Mouse (Mus musculus) layer of hippocampus, postnatal 36 days (tissue): ENCODE measurements around the gene Zfp654. TPM values are rescaled to one million over a fixed set of nuclear protein-coding genes. Genes with fewer than 3 reads are reported as not detected.
"Not testable (repeated sequence)": the region's sequence is repeated elsewhere in the genome, so short reads cannot be mapped to it uniquely, and the experiment has no call there.

Experiments
- DNase-seq, 2 experiments: peaks; one replicate each; pipeline ENCODE4 v3.0.0; 2022
- total RNA-seq, 2 experiments: library from RNA; stranded (reverse); gene quantifications; 2 replicates each; pipeline ENCODE4 v1.2.3; 2021

The Zfp654 gene
- total RNA-seq: 10 to 100 TPM; 17.1 to 17.6 TPM

- peak; percentile 100 for DNase-seq
Observed at GRCm38 (mm10) chr16:64851563-64852362, at the start of gene Zfp654, which contains the start of gene Cggbp1. Gene Zfp654, minus strand, starts transcription at chr16:64851652. Gene Cggbp1, plus strand, starts transcription at chr16:64851996.

DNA sequence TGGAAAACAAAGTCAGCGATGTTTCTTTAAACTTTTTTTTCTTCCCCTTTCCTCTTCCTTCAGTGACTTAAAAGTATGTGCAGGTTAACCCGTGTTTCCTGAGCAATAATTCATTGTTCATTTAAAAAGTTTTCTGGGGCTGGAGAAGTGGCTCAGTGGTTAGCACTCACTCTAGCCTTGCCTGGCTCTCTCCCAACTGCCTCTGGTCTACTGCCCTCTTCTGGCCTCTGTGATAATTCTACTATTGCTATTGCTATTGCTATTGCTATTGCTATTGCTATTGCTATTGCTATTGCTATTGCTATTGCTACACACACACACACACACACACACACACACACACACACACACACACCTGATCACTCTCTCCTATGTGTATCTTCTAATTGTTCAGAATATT, 47.6 kb upstream of the Zfp654 start:
- DNase-seq: no peak

- no peak for DNase-seq
Observed at GRCm38 (mm10) chr16:64889496-64889895, 38.0 kb upstream of the Zfp654 start.

GRCm38 (mm10) chr16:64885547-64885946, 34.1 kb upstream of the Zfp654 start:
- DNase-seq: no peak

- DNase-seq: no peak
Observed at GRCm38 (mm10) chr16:64885142-64885541, 33.7 kb upstream of the Zfp654 start.

DNA sequence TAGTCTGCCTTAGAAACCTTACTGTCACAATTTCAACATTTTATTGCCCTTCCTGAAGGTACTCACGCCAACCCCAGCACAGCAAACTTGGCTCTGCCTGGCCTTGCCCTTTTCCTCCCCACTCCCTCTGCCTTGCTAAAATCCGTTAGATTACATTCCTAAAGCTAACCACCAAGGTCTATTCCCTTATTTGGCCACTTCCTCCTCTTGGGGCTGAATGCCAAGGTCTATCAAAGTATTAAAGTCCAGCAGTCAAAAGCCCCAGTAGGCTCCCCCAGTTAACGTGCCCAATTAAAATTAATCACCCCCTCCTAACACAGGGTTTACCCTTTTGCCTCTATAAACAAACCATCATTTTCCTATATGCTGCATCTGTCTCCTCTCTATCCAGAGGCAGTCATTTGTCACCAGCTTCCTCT, 33.0 kb upstream of the Zfp654 start:
- no peak for DNase-seq

GRCm38 (mm10) chr16:64883896-64884295, 32.4 kb upstream of the Zfp654 start:
- no peak for DNase-seq

DNA sequence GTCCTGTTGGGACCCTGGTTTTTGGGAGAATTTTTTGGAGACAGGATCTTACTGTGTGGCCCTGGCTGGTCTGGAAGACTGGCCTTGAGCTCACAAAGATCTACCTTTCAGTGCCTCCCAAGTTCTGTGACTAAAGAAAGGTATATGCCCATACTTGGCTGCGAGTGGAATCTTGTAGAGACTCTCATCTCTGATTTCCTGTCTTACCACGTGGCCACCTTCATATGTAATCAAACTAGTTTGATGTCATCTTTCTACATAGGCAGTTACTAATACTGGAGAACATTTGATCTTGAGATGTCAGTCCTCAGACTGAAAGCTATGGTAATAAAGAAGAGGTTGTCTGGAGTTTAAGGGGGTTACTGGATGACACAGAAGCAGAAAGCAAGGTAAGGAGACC, 30.0 kb upstream of the Zfp654 start:
- no peak for DNase-seq

DNA sequence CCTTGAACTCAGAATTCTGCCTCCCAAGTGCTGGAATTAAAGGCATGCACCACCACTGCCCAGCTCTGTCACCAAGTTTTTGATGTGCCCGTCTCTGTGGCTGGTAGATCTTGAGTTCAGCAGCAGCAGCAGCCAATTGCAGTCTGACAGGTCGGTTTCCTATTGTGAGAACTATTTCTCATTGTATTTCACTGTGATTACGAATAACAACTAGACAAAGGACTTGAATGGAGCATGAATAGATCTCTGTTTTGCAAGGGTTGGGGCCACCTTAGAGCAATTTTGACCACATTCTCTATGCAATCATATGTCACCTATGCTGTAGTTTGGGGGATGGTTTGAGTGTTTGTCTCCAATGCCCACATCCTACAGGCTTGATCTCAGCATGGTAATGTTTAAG, 29.5 kb upstream of the Zfp654 start:
- no peak for DNase-seq

DNA sequence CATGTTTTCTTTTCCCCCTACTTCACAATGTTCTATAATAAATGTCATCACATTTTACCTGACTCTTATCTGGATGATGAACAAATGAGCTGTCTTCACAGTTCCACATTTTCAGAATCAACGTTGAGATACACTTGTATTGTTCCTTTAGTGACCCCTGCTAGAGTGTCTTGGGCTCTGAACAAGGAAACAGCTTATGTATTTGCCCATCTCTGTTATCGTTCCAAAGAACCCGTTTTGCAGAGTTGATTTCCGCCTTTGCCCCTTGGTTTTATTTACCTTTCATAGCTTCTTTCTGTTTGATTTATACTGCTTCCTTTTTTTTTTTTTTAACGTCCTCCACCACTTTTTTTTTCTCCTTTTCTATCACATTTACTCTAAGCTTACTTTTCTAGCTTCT, 28.3 kb upstream of the Zfp654 start:
- no peak for DNase-seq

GRCm38 (mm10) chr16:64878611-64879132, 27.2 kb upstream of the Zfp654 start:
- no peak for DNase-seq

GRCm38 (mm10) chr16:64877314-64877713, 25.9 kb upstream of the Zfp654 start:
- no peak for DNase-seq

GRCm38 (mm10) chr16:64876631-64877265, 25.3 kb upstream of the Zfp654 start:
- DNase-seq: no peak

GRCm38 (mm10) chr16:64875822-64876221, 24.4 kb upstream of the Zfp654 start:
- DNase-seq: no peak

GRCm38 (mm10) chr16:64875384-64875783, 23.9 kb upstream of the Zfp654 start:
- no peak for DNase-seq

- peak; percentile 37 to 55 for DNase-seq
Observed at GRCm38 (mm10) chr16:64873416-64874305, 22.2 kb upstream of the Zfp654 start.

DNA sequence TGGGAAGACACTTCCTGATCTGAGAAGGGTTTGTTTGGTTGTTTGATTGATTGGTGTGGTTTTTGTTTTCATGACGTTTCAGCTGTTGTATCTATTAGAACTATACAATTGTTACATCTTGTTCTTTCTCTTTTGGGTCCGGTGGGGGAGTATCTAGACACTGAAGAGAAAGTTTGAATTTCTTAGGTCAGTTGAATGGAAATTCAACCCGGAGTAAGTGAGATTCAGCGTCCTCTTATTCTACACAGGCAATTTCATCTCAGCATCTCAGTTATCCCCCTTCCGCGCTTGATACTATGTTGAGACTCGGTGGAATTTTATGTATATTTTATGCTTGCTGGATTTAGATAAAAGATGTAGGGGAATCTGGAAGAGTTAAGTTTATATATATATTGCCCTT, 21.4 kb upstream of the Zfp654 start:
- DNase-seq: no peak

- DNase-seq: no peak
Observed at GRCm38 (mm10) chr16:64872296-64872695, 20.8 kb upstream of the Zfp654 start.

DNA sequence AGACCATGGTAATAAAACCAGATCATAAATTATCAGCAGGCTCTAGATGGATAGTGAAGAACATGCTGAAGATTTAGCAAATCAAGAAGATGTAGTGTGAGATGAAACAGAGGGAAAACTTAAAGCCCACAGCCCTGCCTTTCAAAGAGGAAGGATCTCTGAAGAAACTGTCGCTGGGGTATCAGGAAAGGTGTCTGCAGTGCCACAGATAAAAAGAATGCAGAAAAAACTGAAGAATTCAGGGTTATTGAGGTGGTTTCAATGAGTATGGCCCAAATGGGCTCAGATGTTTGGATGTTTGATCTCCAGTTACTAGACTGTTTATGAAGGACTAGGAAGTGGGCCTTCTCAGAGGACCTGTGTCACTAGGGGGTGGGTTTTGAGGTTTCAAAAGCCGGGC, 18.2 kb upstream of the Zfp654 start:
- DNase-seq: no peak

DNA sequence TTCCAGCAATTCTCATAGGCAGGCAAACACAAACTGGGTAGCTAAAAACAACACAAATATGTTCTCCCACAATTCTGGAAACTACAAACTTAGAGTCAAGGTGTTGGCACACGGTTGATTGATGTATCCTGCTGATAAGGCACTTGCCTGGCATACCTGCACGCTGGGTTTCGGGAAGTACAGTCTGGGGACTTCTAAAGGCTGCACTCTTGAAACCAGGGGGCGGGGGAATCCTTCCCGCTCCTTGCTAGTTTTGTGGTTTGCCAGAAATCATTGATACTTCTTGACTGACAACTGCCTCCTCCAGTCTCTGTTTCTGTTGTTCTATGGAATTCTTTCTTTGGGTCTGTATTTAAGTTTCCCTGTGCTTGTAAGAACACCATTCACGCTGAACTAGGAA, 17.2 kb upstream of the Zfp654 start:
- DNase-seq: no peak

DNA sequence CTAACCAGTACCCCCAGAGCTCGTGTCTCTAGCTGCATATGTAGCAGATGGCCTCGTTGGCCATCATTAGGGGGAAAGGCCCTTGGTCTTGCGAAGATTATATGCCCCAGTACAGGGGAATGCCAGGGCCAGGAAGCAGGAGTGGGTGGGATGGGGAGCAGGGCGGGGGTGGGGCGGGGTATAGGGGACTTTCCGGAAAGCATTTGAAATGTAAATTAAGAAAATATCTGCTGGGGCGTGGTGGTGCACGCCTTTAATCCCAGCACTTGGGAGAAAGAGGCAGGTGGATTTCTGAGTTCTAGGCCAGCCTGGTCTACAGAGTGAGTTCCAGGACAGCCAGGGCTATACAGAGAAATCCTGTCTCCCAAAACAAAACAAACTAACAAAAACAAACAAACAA, 14.4 kb upstream of the Zfp654 start:
- not testable (repeated sequence) for DNase-seq

DNA sequence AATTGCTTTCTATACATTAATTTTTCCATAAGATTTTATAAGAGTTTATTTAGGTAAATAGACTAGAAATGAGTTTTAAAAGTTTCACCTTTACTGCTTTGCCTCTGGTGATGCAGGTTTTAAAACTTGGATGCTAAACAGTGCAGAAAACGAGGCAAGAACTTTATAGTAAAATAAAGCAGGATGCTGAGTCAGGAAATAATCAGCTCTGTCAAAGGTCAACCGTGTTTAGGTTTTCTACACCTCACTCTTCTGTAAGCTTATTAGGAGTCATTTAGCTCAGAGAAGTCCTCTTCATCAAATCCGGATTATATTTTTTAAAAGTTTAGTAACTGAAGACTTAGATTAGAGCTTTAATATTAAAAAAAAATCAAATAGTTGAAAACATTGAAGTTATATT, 5.5 kb upstream of the Zfp654 start:
- DNase-seq: no peak

DNA sequence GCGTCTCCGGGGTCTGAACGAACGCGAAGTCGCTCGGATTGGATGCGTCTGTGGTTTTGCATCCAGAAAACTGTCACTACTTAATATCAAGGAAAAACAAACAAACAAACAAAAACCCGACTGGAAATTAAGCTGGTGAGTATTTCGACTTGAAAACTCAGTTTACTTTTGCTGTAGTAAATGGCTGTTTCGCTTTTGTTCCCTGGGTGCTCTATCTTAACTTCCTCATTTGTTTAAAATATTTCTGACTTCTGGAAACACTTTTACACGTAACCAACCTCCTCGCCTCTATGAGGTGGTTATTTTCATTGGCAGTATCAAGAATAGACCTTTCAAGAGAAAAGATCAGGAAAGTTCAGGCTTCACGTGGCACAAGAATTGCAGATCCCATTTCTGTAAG, 1.4 kb upstream of the Zfp654 start:
- DNase-seq: no peak
